Mouse (Mus musculus) neural tube, embryonic 14.5 days (tissue): ENCODE results near the gene Junb. TPM values are rescaled to one million over a fixed set of nuclear protein-coding genes. Genes with fewer than 3 reads are reported as not detected.
A peak's percentile ranks its signal among the peaks of the same experiment; 100 is the strongest.

Experiments used
- ATAC-seq: fragments of 200-750 bp; cut with Nextera tagmentation; 2 replicates; pipeline ENCODE4 v1.8.0; 2017; ENCODE audit warnings: low read depth, mild to moderate bottlenecking, moderate TSS enrichment, moderate library complexity
- H3K27ac ChIP-seq: fragments of 300-500 bp; sonication (generic); 2 replicates; pipeline ENCODE4 v1.5.1; 2014; ENCODE audit warnings: low read depth, mild to moderate bottlenecking, control low read depth, low read length, moderate library complexity, mixed read lengths
- H3K27me3 ChIP-seq: fragments of 300-500 bp; sonication (generic); 2 replicates; pipeline ENCODE4 v1.6.1; 2014; ENCODE audit warnings: low read length; ENCODE audit not compliant: control insufficient read depth, insufficient read depth
- H3K36me3 ChIP-seq: fragments of 300-500 bp; sonication (generic); 2 replicates; pipeline ENCODE4 v1.6.1; 2014; ENCODE audit warnings: low read length, mixed read lengths; ENCODE audit not compliant: control insufficient read depth, insufficient read depth
- H3K4me1 ChIP-seq: fragments of 300-500 bp; sonication (generic); 2 replicates; pipeline ENCODE4 v1.6.1; 2014; ENCODE audit warnings: low read length; ENCODE audit not compliant: control insufficient read depth, insufficient read depth
- H3K4me2 ChIP-seq: fragments of 300-500 bp; sonication (generic); 2 replicates; pipeline ENCODE4 v1.6.1; 2014; ENCODE audit warnings: mild to moderate bottlenecking, low read depth, low read length, control low read depth
- H3K4me3 ChIP-seq: fragments of 300-500 bp; sonication (generic); 2 replicates; pipeline ENCODE4 v1.5.1; 2014; ENCODE audit warnings: low read depth, low read length, control low read depth, mixed read lengths
- H3K9ac ChIP-seq: fragments of 300-500 bp; sonication (generic); replicated peaks from 2 replicates; pipeline ENCODE4 v1.6.1; 2014; ENCODE audit warnings: low read depth, mild to moderate bottlenecking, control low read depth, low read length, mixed read lengths
- H3K9me3 ChIP-seq: fragments of 300-500 bp; sonication (generic); 2 replicates; pipeline ENCODE4 v1.6.1; 2016; ENCODE audit warnings: low read length; ENCODE audit not compliant: control insufficient read depth
- WGBS: fragments of 180-500 bp; shearing (Covaris S2); extraction: QIAGEN DNeasy Blood & Tissue Kit; methylation state at CpG from one replicate; pipeline ENCODE4 v1.1.7; 2014; 5-methylcytosine and 5-hydroxymethylcytosine counted together
- polyA plus RNA-seq: library from polyadenylated mRNA; unstranded; fragments of >200 nt; fragmentation: Nextera tagmentation; extraction: Ambion mirVana; gene quantifications from 2 replicates; pipeline ENCODE4 v1.2.1, GENCODE M21; 2014

Junb gene
- polyA plus RNA-seq, 1 experiment from 2014 or later: 5.4 TPM

DNA sequence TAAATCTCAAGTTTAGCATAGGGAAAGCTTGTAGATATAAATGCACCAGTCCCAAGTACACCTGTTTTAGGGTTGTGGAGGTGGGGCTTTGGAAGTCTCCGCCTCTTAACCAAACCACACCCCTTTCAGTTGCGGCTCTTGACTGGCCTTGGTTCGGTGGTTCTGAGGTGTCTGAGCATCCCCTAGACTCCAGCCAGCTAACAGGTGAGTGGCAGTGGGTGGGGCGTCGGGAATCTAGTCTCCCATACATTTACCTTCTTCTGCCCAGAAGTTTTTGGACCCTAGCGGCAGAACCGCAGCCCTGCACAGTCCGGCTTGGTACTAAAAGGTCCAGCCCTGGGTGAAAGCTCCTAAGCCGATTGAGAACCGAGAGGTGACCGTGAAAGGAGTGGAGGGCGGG lies 28.8 kb downstream of the Junb start:
- ATAC-seq: no peak
- H3K4me1 ChIP-seq: 0 out of 2 replicates have a peak, but pooled peaks cover 2% of the 10 kb centered on the region
- H3K9me3 ChIP-seq: no peaks in the 10 kb centered on the region
- no peak overlapping the region for H3K4me3 ChIP-seq
- H3K27me3 ChIP-seq: peaks cover 12% of the 10 kb centered on the region
- WGBS: 23% methylated on average over 12 of the region's 12 CpGs
- no peak overlapping the region for H3K9ac ChIP-seq
- no peak overlapping the region for H3K27ac ChIP-seq
- H3K4me2 ChIP-seq: no peak overlapping the region
- no peaks in the 10 kb centered on the region for H3K36me3 ChIP-seq

DNA sequence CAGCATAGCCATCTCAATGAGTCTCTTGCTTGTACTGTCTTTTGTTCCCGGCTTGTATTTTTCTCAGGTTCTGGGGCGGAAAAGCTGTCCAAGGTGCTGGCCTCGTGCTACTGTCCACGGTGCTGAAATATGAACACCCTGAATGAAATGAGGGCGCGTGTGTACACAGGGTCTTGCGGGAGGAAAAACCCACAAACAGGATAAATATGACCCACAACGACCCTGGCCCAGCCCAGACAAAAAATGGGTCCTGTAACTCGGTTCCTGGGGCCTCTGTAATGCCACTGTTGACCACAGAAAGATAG lies 31.3 kb downstream of the Junb start:
- Histone ChIP-seq H3K9me3 (no peaks in the 10 kb centered on the region), H3K9ac (no peak overlapping the region), H3K36me3 (no peaks in the 10 kb centered on the region), H3K4me1 (0 out of 2 replicates have a peak, but pooled peaks cover 4% of the 10 kb centered on the region), H3K27ac (no peak overlapping the region), H3K27me3 (peaks cover 10% of the 10 kb centered on the region), H3K4me3 (no peak overlapping the region; the same call in 1 of the 2 replicates), H3K4me2 (peak overlapping the region; percentile 69; the same call in 1 of the 2 replicates)
- ATAC-seq: no peak
- WGBS: 14% methylated on average over 9 of the region's 9 CpGs

DNA sequence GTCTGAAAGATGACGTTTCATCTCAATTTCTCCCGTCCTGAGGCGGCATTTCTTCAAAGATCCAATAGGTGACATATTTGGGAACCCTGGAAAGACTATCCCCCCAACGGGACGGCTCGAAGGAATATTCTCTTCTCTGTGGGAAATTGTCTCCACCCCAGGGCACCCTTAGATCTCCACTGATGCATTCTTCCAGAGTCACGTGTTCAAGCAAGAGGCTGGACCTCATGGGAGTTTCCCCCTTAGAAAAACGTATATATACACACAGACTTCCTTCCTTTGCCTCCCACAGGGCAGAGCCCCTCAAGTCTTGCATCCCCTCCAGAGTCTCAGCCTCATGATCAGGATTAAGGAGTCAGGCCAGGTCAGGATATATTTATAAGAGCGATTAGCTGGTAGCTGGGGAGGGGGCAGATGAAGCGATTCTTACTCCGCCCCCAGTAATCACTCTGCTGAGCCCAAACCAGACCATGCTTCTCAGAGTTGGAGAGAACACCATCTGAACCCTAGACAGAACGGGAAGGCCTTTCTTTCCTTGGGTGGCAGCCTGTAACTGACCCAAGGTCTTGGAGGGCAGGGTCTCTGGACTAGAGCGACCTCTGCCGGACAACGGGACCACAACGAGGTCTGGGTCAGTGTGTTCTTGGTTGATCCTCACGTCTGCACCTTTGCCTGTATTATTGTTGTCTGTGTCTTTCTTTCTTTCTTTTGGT lies 31.8 kb downstream of the Junb start, which contains the start of gene Rtbdn:
Rtbdn (plus strand) TSS at position 464 of the 713 bp plus-strand sequence.
- H3K36me3 ChIP-seq: no peaks in the 10 kb centered on the region
- peak within 1 kb of the TSS; percentile 69 for H3K4me3 ChIP-seq
- ATAC-seq: no peak
- WGBS: 7% methylated on average over 17 of the region's 17 CpGs
- H3K9me3 ChIP-seq: no peaks in the 10 kb centered on the region
- H3K27ac ChIP-seq: peak within 1 kb of the TSS; percentile 79
- H3K27me3 ChIP-seq: peaks cover 10% of the 10 kb centered on the region
- H3K4me1 ChIP-seq: 0 out of 2 replicates have a peak, but pooled peaks cover 4% of the 10 kb centered on the region
- H3K4me2 ChIP-seq: peak within 1 kb of the TSS; percentile 69
- H3K9ac ChIP-seq: peak within 1 kb of the TSS; percentile 84

DNA sequence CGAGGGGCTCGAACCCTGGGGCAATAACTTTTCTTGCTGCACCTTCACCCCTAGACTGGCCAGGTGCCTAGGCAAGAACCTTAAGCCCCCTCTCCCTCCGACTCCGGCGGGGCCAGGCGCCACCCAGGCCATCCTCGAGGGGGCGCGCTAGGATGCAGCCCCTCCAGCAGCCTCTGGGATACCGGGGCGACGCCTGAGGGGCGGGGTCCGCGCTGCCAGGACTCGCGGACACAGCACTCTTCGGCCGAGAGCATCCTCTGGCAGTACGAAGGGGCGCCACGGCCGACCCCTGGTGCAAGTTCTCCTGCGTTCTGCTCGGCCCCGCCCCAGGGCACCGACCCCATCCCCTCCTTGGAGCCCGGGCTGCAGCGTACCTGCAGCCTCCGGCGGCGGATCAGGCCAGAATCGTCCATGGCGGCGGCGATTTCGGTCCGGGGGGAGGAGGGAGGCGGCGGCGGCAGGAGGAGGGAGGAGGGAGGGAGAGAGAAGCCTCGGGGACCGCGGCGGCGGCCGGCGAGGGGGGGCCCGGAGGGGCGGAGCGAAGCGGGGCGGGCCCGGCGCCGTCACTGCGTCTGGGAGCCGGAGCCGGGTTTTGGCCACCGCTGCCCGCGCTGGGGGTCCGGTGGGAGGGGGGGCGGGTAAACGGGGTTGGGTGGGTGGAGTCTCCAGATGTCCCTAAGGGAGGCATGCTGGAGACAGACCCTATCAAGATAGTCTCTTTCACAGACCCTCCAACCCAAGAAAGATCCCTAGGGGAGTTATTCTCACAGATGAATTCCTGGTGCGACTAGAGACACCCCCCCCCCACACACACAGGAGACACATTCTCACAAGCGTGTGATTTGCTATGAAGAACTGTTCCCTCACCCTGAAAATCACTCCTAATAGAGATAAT lies 32.6 kb downstream of the Junb start:
- Histone ChIP-seq H3K27ac (peak overlapping the region; percentile 79), H3K9me3 (no peaks in the 10 kb centered on the region), H3K9ac (peak overlapping the region; percentile 84), H3K4me3 (peak overlapping the region; percentile 69), H3K4me2 (peak overlapping the region; percentile 69), H3K27me3 (peaks cover 10% of the 10 kb centered on the region), H3K36me3 (no peaks in the 10 kb centered on the region), H3K4me1 (0 out of 2 replicates have a peak, but pooled peaks cover 4% of the 10 kb centered on the region)
- under 1% methylated on average over 45 of the region's 67 CpGs for WGBS
- ATAC-seq: peak; percentile 66

DNA sequence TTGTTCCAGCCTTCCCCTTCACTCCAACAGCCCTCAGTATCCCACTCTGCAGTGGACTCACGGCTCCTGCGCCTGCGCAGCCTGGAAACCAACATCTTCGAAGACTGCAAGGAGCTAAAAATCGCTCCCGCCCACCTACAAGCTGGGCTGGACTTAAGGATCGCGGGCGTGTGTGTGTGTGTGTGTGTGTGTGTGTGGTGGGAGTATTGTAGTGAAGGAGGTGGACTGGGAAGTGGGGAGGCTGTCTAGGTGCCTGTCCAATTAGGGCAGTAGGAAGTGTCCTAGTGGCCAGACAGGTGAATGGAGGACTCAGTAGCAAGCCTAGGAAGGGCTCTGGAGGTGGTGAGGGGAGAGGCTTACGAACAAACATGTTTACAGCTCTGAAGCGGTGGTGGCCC lies 33.3 kb downstream of the Junb start:
- peak overlapping the region; percentile 79 for H3K27ac ChIP-seq
- H3K36me3 ChIP-seq: no peaks in the 10 kb centered on the region
- peaks cover 5% of the 10 kb centered on the region; the same call in 1 of the 2 replicates for H3K27me3 ChIP-seq
- H3K4me1 ChIP-seq: 0 out of 2 replicates have a peak, but pooled peaks cover 4% of the 10 kb centered on the region
- peak; percentile 59 for ATAC-seq
- H3K4me2 ChIP-seq: peak overlapping the region; percentile 69
- peak overlapping the region; percentile 69 for H3K4me3 ChIP-seq
- 2% methylated on average over 11 of the region's 11 CpGs for WGBS
- H3K9ac ChIP-seq: peak overlapping the region; percentile 84
- no peaks in the 10 kb centered on the region for H3K9me3 ChIP-seq

DNA sequence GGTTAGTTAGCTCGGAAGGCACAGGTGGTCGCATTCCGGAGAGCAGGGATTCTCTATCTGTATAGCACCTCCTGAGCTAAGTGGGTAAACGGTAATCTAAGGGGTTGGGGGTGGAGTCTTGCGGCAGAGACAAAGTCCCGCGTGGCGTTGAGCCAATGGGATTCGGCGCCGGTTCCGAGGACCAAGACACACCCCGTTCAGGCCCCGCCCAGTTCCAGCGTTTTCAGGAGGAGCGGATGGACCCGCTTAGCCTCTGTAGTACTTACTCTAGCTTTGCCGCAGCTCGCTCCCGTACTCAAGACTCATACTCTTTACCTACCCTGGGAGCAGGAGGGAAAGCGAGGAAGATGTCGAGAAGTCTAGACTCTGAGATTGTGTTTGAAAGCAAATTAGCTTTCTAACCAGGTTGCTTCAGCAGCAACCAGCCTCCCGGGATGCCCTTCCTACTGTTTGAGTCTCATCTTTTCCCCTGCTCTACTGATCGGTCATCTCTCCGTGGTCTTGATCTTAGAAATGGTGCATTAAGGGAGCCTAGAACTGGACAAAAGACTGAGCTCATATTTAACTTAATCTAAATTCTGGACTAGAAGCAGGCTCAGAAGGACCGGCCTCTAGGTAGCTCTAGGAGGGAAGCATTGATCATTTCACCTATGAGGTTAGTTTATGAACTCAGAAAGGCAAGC lies 33.9 kb downstream of the Junb start:
- 0 out of 2 replicates have a peak, but pooled peaks have one; percentile 29 for ATAC-seq
- Histone ChIP-seq H3K4me2 (peak overlapping the region; percentile 69), H3K27ac (no peak overlapping the region), H3K4me1 (0 out of 2 replicates have a peak, but pooled peaks cover 4% of the 10 kb centered on the region), H3K36me3 (no peaks in the 10 kb centered on the region), H3K27me3 (peaks cover 5% of the 10 kb centered on the region; the same call in 1 of the 2 replicates), H3K4me3 (peak overlapping the region; percentile 69), H3K9ac (0 out of 2 replicates have a peak overlapping the region, but pooled peaks have one; percentile 84), H3K9me3 (no peaks in the 10 kb centered on the region)
- WGBS: 3% methylated on average over 26 of the region's 26 CpGs

DNA sequence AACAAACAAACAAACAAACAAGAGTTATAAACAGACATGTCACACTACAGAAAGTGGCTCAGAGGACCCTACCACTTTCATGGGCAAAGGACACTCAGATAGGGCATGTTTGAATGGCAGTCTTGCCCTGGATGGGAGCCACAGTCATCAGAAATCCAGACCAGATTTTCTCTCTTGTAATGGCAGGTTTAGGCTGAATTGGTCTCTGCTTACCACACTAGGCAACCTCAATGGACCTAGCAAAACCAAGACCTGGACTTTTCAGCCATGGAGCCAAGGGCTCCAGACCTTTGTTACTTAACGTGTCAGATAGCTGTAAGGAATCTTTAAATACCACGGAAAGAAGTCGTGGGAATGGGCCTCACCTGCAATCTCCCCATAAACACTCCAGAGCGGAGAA lies 34.8 kb downstream of the Junb start:
- H3K36me3 ChIP-seq: no peaks in the 10 kb centered on the region
- H3K27ac ChIP-seq: no peak overlapping the region
- H3K9ac ChIP-seq: no peak overlapping the region
- WGBS: 20% methylated on average over 4 of the region's 4 CpGs
- H3K4me1 ChIP-seq: 0 out of 2 replicates have a peak, but pooled peaks cover 4% of the 10 kb centered on the region
- H3K9me3 ChIP-seq: no peaks in the 10 kb centered on the region
- H3K27me3 ChIP-seq: peaks cover 5% of the 10 kb centered on the region; the same call in 1 of the 2 replicates
- H3K4me2 ChIP-seq: peak overlapping the region; percentile 69; the same call in 1 of the 2 replicates
- no peak for ATAC-seq
- H3K4me3 ChIP-seq: no peak overlapping the region

DNA sequence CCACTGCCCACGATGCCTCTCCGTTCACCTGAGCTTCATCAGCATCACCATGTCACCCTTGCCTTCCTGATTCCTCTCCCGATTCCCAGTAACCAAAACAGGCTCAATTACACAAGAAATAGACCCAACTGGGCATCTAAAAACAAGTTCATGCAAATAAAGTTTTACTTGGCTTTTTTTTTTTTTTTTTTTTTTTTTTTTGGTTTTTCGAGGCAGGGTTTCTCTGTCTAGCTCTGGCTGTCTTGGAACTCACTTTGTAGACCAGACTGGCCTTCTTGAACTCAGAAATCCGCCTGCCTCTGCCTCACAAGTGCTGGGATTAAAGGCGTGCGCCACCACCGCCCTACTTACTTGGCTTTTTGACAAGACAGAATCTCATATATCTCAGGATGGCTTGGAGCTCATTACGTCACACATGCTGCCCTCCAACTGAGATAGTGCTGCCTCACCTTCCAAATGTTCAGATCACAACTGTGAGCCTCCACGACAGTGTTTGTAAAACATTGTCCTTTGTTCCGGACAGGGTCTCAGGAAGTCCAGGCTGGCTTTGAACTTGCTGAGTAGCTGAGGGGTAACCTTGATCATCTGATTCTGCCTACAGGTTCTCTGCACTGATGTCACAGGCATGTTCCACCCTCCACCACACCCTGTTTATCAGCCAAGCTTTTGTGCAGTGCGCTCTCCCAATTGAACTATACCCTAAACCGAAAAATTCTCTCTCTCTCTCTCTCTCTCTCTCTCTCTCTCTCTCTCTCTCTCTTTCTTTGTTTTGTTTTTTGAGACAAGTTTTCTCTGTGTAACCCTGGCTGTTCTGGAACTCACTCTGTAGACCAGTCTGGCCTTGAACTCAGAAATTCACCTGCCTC lies 40.7 kb downstream of the Junb start:
- Histone ChIP-seq H3K4me3 (peak overlapping the region; percentile 98), H3K9me3 (no peaks in the 10 kb centered on the region), H3K4me1 (peaks cover 22% of the 10 kb centered on the region), H3K4me2 (peak overlapping the region; percentile 97), H3K36me3 (no peaks in the 10 kb centered on the region; the same call in 1 of the 2 replicates), H3K9ac (peak overlapping the region; percentile 99), H3K27ac (peak overlapping the region; percentile 96; the same call in 1 of the 2 replicates), H3K27me3 (peaks cover 2% of the 10 kb centered on the region; the same call in 1 of the 2 replicates)
- 60% methylated on average over 13 of the region's 13 CpGs for WGBS
- ATAC-seq: no peak
